8 mouse cellular contexts compared by ENCODE assay signal in the genomic region with DNA sequence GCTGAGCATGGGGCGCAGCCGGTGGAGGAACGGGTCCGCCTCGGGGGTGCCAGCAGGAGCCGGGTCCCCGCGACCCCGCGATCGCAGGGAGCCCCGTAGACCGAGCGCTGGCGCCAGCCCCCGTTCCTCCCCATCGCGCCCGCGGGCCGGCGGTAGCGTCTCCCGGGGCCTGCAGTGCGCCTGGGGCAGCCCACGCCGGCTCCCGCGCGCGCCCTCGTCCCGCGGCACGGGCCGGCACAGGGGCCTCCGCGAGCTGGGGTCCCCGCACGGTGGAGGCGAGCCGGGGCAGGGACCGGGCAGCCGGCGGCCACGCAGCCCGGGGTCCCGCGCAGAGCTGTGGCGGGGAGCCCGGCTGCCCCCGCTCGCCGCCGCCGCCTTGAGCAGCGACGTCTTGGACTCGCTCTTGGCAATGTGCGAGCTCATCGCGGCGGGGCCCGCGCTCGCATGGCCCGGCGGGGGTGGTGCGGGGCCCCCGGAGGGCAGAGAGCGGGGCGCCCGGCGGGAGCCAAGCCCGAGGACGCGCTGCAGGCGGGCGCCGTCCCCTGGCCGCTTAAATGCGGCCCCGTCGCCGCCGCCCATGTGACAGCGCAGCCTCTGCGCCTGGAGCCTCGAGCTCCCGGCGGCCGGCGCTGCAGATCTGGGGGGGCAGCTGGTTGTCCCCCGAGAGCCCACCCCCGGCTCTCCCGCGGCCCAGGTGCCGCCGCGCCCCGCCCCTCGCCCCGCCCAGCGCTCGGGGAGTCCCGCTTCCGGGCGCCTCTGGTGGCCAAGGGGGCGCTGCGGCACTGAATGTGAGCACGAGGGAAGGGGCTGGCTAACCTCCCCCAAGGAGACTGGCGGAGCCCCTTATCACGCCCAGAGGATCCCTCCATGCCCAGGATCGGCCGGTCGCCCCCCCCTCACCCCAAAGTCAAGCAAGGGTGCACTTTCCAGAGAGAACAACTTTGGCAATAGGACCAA. TPM values are rescaled to one million over a fixed set of nuclear protein-coding genes. Genes with fewer than 3 reads are reported as not detected.
A peak's percentile ranks its signal among the peaks of the same experiment; 100 is the strongest.
DNase-seq lines count a peak whose midpoint lies in the region; ATAC-seq and TF ChIP-seq lines count a peak whose summit lies in the region.

Gene Cabp1, minus strand, starts transcription at position 713 of the 957 bp plus-strand sequence.

- H3K36me3 ChIP-seq in heart, postnatal 0 days (replicated peaks; ENCODE audit: control insufficient read depth, insufficient read depth, low read length), result no peaks in the 10 kb centered on the region
- H3K36me3 ChIP-seq in lung, embryonic 16.5 days (ENCODE audit: control insufficient read depth, insufficient read depth, low read length), result no peaks in the 10 kb centered on the region

- H3K9ac ChIP-seq in heart, postnatal 0 days (replicated peaks; ENCODE audit: low read depth, low read length), result 0 out of 2 replicates have a peak within 1 kb of the TSS, but pooled peaks have one; percentile 4
- peak within 1 kb of the TSS; percentile 49 for H3K9ac ChIP-seq in lung, embryonic 16.5 days (ENCODE audit: low read length)

- peak; percentile 16; the same call in 1 of the 2 replicates for ATAC-seq in heart, postnatal 0 days (ENCODE audit: insufficient read depth, low read depth)
- peak; percentile 67 for ATAC-seq in lung, embryonic 16.5 days (ENCODE audit: low read depth)

- peak within 1 kb of the TSS; percentile 60 for H3K4me3 ChIP-seq in heart, postnatal 0 days (ENCODE audit: low read depth, low read length)
- peak within 1 kb of the TSS; percentile 62 for H3K4me3 ChIP-seq in lung, embryonic 16.5 days (ENCODE audit: low read length)

- TF ChIP-seq EP300 in heart, postnatal 0 days (IDR thresholded peaks at IDR 0.05; ENCODE audit: low read depth), result no peak

- H3K4me2 ChIP-seq in heart, postnatal 0 days (ENCODE audit: low read depth, low read length), result peak within 1 kb of the TSS; percentile 94
- peak within 1 kb of the TSS; percentile 100 for H3K4me2 ChIP-seq in lung, embryonic 16.5 days (ENCODE audit: low read depth, low read length)

- peak; percentile 77 to 80 for DNase-seq in B cell, adult 2 months
- peak; percentile 82 for DNase-seq in MN1 (ENCODE audit: low spot score)
- DNase-seq in cerebellum, postnatal 36 days, result peak; percentile 56 to 77
- DNase-seq in heart, postnatal 0 days (ENCODE audit: low spot score), result no peak
- DNase-seq in layer of hippocampus, postnatal 10 days (ENCODE audit: low spot score in 2 of 2), result peak; percentile 65 to 78
- peak; percentile 88 for DNase-seq in retina, postnatal 1 day
- no peak for DNase-seq in yolk sac, embryonic 10.5 days (ENCODE audit: low spot score)

- no peak within 1 kb of the TSS for H3K27ac ChIP-seq in heart, postnatal 0 days (ENCODE audit: low read depth)
- no peak within 1 kb of the TSS for H3K27ac ChIP-seq in lung, embryonic 16.5 days (ENCODE audit: low read length)

- peak; percentile 23 for TF ChIP-seq CTCF in heart, postnatal 0 days (IDR thresholded peaks at IDR 0.05; ENCODE audit: low read depth)

- under 1% methylated on average over 100 of the region's 116 CpGs for WGBS in heart, postnatal 0 days
- WGBS in lung, embryonic 16.5 days, result under 1% methylated on average over 77 of the region's 116 CpGs

- H3K9me3 ChIP-seq in heart, postnatal 0 days (replicated peaks; ENCODE audit: control insufficient read depth, low read length), result no peaks in the 10 kb centered on the region
- H3K9me3 ChIP-seq in lung, embryonic 16.5 days (ENCODE audit: control insufficient read depth, low read length), result no peaks in the 10 kb centered on the region

- peaks cover 65% of the 10 kb centered on the region for H3K27me3 ChIP-seq in heart, postnatal 0 days (ENCODE audit: control insufficient read depth, insufficient read depth, low read length)
- H3K27me3 ChIP-seq in lung, embryonic 16.5 days (ENCODE audit: control insufficient read depth, insufficient read depth, low read depth, low read length), result peaks cover 52% of the 10 kb centered on the region

- peaks cover 10% of the 10 kb centered on the region for H3K4me1 ChIP-seq in heart, postnatal 0 days (ENCODE audit: control insufficient read depth, insufficient read depth)
- H3K4me1 ChIP-seq in lung, embryonic 16.5 days (replicated peaks; ENCODE audit: control insufficient read depth, insufficient read depth, low read length), result peaks cover 17% of the 10 kb centered on the region

RNA-seq across cellular contexts. Expression of gene Cabp1, which starts in this region (rescaled TPM):
- 0.39 and 4.1 TPM in 2 replicates for total RNA-seq in heart, postnatal 0 days (2014; rRNA removed; ENCODE audit: low replicate concordance)
- 0.78 and 0.96 TPM in 2 replicates for polyA plus RNA-seq in heart, postnatal 0 days (2015; fragmentation: Nextera tagmentation; extraction: Ambion mirVana)
- 10 to 100 TPM; 78.5 to 79.5 TPM for total RNA-seq in layer of hippocampus, postnatal 10 days (2021)
- polyA plus RNA-seq in lung, embryonic 16.5 days (2015; fragmentation: Nextera tagmentation; extraction: Ambion mirVana), result 1.3 and 1.6 TPM in 2 replicates

Comparison
In these comparisons a context has a peak if more than half of its experiments do, and no peak if none do; other contexts are left out.
1. RNA of gene Cabp1 (total RNA-seq): 78.5 to 79.5 TPM in layer of hippocampus, postnatal 10 days; 0.39 to 4.1 TPM in heart, postnatal 0 days; every median in the first group is over 10 times any median in the second.
2. DNase-seq: peak in B cell, adult 2 months (2 of 2), MN1 (single experiment), cerebellum, postnatal 36 days (2 of 2), layer of hippocampus, postnatal 10 days (2 of 2) and retina, postnatal 1 day (single experiment); none in heart, postnatal 0 days (single experiment) and yolk sac, embryonic 10.5 days (single experiment).